Mouse (Mus musculus) megakaryocyte-erythroid progenitor cell, adult 5-6 weeks (primary cell): ENCODE results near the gene Arl4d. TPM values are rescaled to one million over a fixed set of nuclear protein-coding genes. Genes with fewer than 3 reads are reported as not detected.
A peak's percentile ranks its signal among the peaks of the same experiment; 100 is the strongest.

Experiments used
- ATAC-seq: replicated peaks from 2 replicates; pipeline ENCODE4 v1.8.0; 2016; ENCODE audit warnings: mild to moderate bottlenecking, inconsistent platforms; ENCODE audit not compliant: severe bottlenecking, poor library complexity, low FRiP score, low TSS enrichment
- total RNA-seq, 2 experiments: library from RNA; stranded (forward) in 1 of 2; stranded (reverse) in 1 of 2; fragments of 200-1000, 215-1000 nt in 1 of 2; fragments of >200 nt in 1 of 2; fragmentation: Nextera tagmentation in 1 of 2; gene quantifications; 2 replicates each; pipeline ENCODE4 v1.2.3; 2014 to 2017

Arl4d gene
- total RNA-seq, 2 experiments from 2014 or later = 0.22 to 5.8 TPM

- no peak for ATAC-seq
Observed at GRCm38 (mm10) chr11:101673010-101673642, 7.8 kb downstream of the Arl4d start.

- no peak for ATAC-seq
Observed at GRCm38 (mm10) chr11:101674106-101674505, 8.8 kb downstream of the Arl4d start.

- ATAC-seq = no peak
Observed at GRCm38 (mm10) chr11:101675349-101675748, 10.0 kb downstream of the Arl4d start.

DNA sequence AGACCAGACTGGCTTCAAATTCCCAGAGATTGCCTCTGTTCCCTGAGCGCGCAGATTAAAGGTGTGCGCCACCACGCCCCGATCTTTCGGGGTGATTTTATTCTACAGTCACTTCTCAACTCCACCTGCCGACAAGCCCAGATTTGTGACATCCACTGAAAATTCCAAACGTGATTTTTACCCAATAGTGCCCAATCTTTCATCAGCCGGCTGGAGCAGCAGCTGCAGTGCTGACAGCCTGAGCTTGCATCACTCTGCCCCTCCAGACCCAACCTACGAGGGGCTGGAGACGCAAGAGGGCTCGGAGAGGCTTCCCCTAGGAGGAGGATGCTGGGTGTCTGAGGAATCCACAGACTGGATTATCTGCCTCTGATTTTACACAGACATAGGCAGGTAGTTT is 12.3 kb downstream of the Arl4d start:
- ATAC-seq = no peak

GRCm38 (mm10) chr11:101678770-101679169 is 13.4 kb downstream of the Arl4d start:
- no peak for ATAC-seq

GRCm38 (mm10) chr11:101679907-101680306 is 14.6 kb downstream of the Arl4d start:
- no peak for ATAC-seq

DNA sequence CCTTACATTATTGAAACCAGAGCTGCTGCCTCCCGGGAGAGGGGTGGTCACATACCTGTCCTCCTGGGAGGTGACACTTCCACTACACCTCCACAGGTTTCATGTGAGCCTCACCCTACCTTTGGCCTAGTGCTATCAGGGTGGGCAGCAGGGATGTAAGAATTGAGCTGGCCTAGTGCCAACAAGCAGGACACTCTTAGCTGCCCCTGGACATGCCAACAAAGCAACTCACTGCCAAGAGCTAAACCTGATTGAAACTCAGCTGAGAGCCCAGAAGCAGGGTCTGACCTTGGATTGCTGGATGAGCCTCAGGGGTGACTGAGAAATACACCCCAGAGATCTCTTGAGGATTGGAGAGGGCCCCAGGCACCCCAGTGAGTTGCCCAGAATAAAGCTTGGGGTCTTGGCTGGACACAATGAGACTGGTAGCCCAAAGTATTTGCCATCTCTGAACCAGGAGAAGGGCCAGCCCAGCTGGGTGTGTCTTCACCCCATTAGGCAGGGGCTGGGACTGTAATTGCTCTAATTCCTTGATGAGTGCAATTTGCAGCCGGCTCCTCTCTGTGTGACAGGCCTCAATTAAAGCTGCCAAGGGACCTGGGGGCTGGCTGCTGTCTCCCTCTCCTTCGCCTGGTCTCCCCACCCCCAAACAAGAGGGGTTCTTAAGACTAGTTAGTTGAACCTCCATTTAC is 15.4 kb downstream of the Arl4d start:
- no peak for ATAC-seq

DNA sequence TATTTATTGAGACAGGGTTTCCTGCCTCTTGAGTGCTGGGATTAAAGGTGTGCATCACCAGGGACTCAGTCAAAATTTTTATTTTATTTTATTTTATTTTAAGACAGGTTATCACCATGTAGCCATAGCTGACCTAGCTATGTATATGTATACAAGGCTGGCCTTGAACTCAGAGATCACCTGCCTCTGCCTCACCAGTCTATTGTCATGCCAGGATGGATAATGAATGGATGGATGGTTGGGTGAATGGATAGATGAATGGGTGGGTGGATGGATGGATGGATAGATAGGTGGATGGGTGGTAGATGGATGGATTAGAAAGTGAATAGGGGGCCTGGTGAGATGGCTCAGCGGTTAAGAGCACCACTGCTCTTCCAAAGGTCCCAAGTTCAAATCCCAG is 16.6 kb downstream of the Arl4d start:
- ATAC-seq = no peak

GRCm38 (mm10) chr11:101682410-101682960 is 17.1 kb downstream of the Arl4d start:
- ATAC-seq = no peak

DNA sequence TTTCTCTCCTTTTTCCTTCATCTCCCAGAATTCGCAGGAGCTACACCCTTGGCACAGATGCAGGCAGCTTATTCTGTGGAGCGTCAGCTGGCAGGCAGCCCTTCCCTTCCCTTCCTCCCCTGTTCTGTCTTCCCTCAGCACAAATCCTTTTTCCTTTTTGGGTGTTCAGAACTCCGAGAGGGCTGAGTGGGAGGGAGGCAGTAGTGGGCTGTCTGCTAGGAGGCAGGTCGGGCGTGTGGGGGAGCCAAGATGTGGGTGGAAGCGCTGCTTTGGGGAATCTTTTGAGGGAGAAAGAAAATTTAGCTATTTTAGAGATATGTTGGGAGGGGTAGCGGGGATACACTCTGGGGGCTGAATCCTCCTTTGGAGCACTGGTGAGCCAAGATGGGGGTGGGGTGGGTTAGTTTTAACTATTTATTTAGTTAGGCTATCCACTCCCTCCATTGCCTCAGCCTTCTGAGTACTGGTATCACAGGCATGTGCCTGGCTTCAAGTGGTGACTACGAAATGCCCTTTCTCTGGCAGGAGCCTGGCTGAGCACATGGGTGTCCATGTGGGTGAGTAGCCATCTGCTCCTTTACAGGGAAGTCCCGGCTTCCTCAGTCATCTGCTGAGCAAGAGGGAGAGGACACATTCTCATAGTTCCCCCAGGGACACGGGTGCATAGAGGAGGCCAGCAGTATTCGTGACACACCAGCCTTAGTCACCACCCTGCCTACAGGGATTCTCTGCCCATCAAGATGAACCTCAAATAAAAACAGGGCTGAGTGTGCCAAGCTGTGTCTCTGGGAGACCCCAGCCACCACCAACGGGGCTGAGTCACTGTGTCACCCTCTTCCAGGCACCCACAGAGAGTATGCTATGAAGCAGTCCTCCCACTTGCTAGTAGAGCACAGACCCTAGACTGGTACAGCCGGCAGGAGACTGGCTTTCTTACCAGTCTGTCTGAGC is 22.3 kb downstream of the Arl4d start:
- no peak for ATAC-seq

- no peak for ATAC-seq
Observed at GRCm38 (mm10) chr11:101689701-101690113, 24.4 kb downstream of the Arl4d start.

DNA sequence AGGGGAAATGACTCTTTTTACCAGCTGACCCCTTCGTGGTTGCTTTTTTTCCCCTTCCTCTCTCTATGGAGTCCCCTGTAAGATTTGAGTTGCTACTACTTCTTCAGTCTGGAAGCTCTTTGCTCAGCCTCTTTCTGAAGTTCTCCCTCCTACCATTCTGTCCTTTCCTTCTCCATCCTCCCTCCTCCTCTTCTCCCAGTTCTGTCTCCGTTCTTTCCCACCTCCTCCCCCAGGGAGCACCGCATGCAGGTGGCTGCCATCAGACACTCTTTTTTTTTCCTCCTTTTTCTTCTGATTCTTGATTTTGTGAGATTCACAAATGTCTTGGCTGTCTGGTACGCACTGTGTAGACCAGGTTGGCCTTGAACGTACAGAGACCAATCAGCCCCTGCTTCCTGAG is 25.0 kb downstream of the Arl4d start:
- ATAC-seq = no peak

DNA sequence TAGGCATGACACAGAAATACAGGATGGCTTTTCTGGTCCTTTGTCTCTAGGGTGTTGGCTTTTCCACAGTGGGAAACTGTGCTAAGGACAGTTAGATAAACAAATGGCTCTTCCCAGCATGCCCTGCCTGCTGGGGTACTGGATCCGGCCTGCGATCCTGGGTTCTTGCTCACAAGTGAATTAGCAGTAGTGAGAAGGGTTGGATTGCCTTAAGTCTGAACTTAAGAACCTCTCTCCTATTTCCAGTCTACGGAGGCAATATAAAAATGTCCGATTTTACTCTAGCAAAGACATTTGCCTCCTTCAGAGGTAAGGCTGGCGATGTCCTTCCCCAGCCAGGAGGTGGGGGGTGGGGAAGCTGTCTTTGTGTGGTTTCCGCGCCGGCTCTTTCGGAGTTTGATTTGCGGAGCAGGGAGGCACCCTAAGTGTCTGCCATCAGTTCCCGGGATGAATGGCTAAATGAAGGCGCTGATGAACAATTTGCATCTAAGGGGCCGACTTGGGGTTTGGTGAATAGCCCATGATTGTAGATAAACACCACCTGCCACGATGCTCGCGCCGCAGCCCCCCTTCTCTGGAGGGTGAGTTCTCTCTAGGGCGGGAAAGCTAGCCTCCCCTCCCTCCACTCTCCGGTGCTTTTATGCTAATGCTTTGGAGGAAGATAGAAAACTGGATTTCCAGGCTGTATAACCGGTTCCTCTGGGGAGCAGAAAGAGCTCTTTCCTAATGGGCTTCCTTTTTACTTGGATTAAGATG is 30.7 kb downstream of the Arl4d start:
- ATAC-seq = 0 out of 2 replicates have a peak, but pooled peaks have one; percentile 30

DNA sequence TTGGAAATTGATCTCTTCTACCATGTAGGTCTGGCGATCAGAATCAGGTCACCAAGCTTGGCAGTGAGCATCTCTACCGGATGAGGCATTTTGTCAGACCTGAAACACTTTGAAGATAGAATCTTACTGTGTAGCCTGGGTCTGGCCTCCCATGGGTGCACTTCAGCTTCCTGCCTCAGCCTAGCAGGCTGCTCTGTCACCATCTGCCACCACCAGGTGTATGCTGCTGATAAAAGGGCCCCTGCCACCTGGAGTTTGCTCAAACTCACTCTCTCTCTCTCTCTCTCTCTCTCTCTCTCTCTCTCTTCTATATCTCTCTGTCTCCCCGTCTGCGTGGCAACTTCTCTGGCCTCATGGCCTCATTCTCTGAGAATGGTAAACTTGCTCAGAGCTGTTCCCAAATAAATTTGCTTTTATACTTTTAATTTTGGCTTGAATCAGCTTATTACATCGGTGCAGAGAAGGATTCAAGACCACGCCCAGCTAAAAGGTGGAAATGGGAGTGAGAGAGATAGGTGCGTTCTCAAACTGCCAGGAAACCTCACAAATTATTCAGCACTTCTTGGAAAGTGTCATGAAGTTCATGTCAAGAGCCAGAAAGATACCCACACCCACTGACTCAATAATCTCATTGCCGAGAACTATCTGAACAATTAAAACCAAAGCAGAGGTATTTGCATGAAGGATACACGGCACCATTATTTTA is 32.0 kb downstream of the Arl4d start:
- peak; percentile 71 for ATAC-seq

- no peak for ATAC-seq
Observed at GRCm38 (mm10) chr11:101698114-101698513, 32.8 kb downstream of the Arl4d start.

- ATAC-seq = no peak
Observed at GRCm38 (mm10) chr11:101699556-101699955, 34.2 kb downstream of the Arl4d start.

DNA sequence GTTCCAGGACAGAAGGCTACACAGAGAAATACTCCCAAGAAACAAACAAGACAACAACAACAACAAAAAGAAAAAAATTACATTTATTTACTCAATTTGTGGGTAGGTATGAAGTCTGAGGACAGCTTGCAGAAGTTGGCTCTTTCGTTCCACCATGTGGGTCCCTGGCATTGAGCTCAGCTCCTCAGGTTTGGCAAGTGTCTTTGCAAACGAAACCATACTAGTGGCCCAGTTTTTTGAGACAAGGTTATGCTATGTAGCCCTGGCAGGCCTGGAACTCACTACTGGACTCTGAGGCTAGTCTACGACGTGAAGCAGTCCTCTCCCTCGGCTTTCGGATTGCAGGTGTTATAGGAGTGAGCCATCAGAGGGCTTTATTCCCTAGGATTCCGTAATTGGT is 34.6 kb downstream of the Arl4d start:
- no peak for ATAC-seq

GRCm38 (mm10) chr11:101700446-101700845 is 35.1 kb downstream of the Arl4d start:
- no peak for ATAC-seq

DNA sequence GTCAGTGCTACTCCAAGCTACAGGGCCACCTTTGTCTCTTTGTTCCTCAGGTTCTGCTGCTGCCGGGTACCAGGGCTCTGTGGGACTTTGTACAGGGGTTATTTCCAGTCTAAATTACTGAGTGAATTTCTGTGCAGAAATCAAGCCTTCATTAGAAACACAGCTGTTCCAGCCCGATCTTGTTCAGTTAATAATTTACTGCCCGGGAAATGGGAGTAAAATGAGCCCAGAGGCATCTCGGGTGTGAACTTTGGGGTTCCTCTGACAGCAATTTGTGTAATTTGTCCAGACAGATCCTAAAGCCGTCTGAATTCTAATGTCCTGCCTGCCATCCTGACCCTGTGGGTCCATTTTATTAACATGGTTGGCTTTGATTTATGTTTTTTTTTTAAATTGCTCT is 38.7 kb downstream of the Arl4d start:
- no peak for ATAC-seq
